Mouse (Mus musculus): ENCODE results near the gene Skil.

GRCm38 (mm10) chr3:31060745-31061102 lies 34.1 kb upstream of the Skil start:
- no peak for TF ChIP-seq POLR2A (IDR thresholded peaks at IDR 0.05; ENCODE audit: control insufficient read depth, low read depth, low read length)
- TF ChIP-seq CTCF (IDR thresholded peaks at IDR 0.05; ENCODE audit: control insufficient read depth, insufficient read depth, insufficient replicate concordance, low read depth, low read length) = no peak
